Mouse (Mus musculus) forelimb bud, embryonic 11.5 days (tissue): ENCODE results near the gene Crabp2.
"Not testable (repeated sequence)": the region's sequence is repeated elsewhere in the genome, so short reads cannot be mapped to it uniquely, and the experiment has no call there.

ENCODE experiments used
- DNase-seq: peaks from one replicate; pipeline ENCODE4 v3.0.0-alpha.2; 2012; ENCODE audit warnings: low read depth, low spot score

Crabp2 gene

DNA sequence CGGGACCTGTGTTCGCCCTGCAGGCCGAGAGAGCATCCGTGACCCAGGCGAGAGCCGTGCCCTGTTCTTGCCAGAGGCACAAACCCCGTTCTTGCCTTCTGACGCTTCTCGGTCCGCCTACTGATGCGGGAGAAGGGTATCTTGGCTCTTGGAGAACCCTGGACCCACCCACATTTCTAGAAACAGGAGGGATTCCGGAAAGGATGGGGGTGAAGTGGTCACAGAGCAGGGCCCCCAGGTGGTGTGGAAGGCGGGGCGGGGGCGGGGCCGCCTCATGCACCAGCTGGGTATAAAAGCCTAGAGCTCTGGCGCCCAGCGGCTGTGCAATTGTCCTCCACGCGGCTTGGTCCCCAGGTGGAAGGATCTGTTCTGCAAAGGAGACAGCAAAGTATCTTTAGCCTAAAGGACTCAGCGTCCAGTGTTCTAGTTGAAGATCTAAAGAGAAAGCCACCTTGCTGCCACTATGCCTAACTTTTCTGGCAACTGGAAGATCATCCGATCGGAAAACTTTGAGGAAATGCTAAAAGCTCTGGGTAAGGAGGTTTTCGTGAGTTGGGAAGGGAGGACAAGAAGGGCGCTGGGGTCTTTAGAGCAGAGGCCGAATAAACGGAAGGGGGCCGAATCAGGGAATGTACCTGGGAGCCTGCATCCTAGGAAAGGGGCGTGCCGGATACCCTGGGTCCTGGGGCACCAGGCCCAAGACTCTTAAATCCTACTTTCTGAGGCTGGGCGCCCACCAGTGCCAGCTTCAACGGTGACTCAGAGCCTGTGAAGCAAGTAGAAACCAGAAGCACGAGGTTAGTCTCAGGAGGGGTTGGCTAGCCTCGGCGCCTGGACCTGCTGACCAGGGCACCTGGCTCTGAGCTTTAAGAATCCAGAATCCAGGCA, at the start of gene Crabp2:
Gene Crabp2, plus strand, starts transcription at position 289 of the 888 bp plus-strand sequence.
- peak; percentile 83 for DNase-seq

- no peak for DNase-seq
Measured at GRCm38 (mm10) chr3:87899266-87899665, 49.2 kb upstream of the Crabp2 start.

GRCm38 (mm10) chr3:87899776-87900175, 48.7 kb upstream of the Crabp2 start:
- DNase-seq = no peak

GRCm38 (mm10) chr3:87901036-87901624, 47.3 kb upstream of the Crabp2 start:
- no peak for DNase-seq

DNA sequence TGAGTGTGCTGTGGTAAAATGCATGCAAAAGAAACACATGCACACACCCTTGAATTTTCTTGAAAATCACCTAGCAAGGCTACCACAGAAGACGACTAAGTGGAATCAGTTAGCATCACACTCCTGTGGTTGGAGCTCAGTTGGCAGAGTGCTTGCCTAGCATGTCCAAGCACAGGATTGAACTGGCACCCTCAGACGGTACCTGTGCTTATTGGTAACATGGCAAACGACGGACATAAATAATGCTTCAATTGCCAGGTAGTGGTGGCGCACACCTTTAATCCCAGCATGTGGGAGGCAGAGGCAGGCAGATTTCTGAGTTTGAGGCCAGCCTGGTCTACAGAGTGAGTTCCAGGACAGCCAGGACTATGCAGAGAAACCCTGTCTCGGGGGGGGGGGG, 46.5 kb upstream of the Crabp2 start:
- not testable (repeated sequence) for DNase-seq

DNA sequence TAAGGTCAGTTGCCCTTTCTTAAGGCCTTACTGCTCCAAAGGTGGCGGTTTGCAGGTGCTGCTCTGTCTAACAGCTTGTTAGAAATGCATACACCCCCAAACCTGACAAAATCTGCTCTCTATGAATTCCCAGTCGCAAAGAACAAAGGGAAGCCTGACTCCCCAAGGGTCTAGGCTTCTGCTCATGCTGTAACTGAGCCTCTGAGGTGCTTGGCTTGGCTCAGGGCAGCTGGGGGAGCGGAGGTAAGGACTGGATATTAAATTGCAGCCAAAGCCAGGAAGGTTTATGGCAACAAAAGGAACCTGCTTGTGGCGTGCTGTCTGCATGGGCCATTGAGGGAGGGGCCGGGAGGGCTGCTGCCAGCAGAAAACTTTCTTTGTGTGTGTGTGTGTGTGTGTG, 44.6 kb upstream of the Crabp2 start:
- DNase-seq = peak; percentile 31

DNA sequence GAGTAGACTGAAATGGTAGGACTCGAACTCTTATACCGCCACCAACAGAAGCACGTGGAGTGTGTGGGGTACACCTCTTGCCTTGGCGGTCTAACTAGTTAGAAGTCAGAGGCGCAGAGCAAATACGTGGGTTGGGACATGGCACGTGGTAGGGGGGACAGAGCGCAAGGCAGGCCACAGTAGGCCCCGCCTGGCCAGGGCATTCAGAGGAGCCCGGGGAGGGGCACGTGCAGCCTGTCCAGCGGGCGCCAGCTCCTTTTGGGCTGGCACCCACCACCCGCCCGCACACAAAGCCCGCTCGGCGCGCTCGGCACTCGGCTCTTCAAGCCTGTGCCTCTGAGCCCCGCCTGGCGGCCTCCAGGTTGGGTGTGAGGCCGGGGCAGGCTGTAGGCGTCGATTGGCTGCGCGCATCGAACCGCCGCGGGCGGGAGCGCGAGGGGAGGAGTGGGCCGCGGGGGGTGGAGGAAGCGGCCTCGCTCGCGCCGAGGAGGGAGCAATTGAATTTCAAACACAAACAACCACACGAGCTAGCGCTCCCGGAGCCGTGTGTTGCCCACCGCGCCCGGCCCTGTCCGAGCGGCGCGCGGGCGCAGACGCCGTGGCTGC, 42.5 kb upstream of the Crabp2 start, which contains the start of gene Hdgf:
Gene Hdgf, plus strand, starts transcription at position 442 of the 606 bp plus-strand sequence.
- DNase-seq = peak; percentile 98

DNA sequence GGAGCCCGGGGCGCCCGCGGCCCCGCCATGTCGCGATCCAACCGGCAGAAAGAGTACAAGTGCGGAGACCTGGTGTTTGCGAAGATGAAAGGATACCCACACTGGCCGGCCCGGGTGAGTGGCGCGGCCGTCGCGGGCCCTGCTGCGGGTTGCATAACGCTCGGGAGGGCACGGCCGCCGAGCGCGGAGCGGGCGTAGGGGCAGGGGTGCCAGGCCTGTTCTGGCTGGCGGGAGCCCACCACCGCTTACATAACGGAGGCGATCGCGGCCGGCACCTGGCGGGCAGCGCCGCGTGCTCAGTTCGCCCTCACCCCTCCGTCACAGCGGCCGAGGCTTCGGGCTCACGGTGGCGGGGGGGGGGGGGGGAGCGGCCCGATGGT, 41.9 kb upstream of the Crabp2 start:
- DNase-seq = no peak

DNA sequence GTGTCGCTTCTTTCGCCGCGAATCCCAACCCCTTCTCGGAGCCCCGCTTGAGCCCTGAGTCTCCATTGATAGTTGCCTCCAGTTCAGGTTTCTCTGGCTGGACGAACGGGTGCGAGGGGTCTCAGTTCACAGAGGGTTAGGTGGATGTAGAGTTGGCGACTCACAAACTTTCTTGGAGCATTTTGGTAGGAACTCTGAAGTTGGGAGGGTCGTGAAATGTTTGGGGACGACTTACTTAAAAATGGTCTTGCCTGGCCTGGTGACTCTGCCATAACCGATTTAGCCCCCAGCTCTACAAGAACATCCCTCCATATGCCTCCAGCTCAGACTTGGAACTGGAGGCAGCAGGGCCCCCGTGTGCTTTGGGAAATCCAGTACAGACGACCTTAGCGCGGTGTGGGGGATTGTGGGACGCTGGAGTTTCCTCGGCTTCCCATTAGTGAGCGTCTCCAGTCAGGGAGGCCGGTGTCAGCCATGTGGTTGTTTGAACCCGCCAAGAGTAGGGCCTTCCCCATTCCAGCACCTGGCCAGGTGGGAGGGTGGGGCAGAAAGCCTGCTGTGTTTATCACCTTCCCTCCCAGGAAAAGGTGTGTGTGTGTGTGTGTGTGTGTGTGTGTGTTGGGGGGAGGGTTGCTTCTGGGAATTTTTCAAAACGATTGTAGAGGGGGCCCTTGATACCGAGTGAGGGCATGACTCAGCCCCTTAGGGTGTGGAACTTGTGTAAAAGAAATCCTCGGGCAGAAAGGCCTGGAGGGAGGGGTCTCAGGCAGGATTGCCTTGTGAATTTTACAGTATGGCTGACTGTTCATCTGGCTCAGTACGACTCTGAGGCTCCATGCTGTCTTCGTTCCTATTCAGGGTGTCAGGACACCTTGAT, 41.2 kb upstream of the Crabp2 start:
- DNase-seq = peak; percentile 28

DNA sequence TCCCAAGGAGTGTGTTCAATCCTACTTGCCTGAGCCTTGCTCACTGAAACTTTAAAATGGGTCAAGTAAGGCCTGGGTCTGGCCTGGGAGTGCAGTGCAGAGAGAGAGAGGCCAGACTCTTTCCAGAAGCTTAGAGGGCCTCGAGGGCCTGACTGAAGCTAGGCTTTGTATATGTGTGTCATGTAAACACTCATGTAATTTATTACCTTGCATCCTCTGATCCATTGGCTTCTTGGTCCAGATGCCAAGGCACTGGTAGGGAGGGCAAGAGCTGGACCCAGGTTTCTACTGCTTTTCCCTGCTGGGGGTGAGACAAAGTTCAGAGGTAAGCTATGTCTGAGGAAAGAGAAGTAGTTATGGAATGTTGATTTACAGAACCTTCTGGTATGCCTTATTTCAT, 40.6 kb upstream of the Crabp2 start:
- no peak for DNase-seq

DNA sequence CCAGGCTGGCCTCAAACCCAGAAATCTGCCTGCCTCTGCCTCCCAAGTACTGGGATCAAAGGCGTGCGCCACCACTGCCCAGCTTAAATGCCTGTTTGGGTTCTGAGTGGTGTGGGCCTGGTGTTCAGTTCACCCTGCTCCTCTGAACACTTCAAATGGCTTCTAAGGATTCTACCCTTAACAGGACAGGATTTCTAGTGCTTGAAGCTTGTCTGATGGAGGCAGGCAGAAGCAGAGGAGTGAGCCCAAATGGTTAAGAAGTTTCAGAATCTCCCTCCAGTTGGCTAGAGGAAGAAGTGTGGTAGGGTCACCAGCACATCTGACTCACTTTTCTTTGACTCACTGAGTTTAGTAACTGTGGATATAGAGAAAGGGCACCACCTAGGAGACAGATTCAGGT, 39.1 kb upstream of the Crabp2 start:
- DNase-seq = no peak

- DNase-seq = no peak
Measured at GRCm38 (mm10) chr3:87909874-87910273, 38.6 kb upstream of the Crabp2 start.

DNA sequence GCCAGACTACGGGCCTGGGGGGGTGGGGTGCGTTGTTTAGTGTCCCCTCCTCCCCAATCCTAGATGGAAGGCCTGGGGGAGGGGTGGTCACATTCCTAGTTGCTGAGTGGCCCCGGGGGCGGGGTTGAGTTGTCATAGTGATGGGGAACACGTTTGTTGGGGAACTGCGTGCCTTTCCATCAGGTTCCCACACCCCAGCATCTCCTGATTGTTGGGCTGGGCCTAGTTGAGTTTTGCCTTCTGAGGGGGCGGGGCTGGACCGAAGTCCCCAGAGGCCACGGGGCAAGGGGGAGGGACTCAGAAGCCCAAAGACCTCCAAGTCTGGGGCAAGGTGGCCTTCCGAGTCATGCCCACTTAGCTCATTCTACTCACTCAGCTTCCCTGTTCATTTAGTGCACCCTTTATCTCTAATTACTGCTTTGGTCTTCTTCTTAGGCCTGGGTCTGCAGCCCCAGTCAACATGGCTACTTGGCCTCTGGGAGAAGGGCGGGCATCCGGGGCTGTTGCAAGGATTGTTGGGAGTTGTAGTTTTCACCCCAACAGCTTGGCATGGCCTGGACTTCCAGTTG, 37.8 kb upstream of the Crabp2 start:
- DNase-seq = peak; percentile 87

- no peak for DNase-seq
Measured at GRCm38 (mm10) chr3:87913491-87913890, 35.0 kb upstream of the Crabp2 start.

GRCm38 (mm10) chr3:87913891-87914290, 34.6 kb upstream of the Crabp2 start:
- DNase-seq = no peak

DNA sequence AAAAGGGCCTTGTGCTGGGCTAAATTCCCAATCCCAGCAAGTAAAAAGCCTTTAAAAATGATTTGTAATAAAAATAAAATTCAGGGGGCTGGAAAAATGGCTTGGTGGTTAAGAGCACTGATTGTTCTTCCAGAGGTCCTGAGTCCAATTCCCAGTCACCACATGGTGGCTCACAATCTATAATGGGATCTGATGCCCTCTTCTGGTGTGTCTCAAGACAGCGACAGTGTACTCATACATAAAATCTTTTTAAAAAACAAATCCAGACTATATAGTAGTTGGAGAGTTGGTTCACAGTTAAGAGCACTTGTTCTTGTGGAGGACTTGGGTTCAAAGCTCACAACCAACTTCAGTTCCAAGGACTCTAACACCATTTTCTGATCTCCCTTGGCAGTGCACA, 31.5 kb upstream of the Crabp2 start:
- no peak for DNase-seq

DNA sequence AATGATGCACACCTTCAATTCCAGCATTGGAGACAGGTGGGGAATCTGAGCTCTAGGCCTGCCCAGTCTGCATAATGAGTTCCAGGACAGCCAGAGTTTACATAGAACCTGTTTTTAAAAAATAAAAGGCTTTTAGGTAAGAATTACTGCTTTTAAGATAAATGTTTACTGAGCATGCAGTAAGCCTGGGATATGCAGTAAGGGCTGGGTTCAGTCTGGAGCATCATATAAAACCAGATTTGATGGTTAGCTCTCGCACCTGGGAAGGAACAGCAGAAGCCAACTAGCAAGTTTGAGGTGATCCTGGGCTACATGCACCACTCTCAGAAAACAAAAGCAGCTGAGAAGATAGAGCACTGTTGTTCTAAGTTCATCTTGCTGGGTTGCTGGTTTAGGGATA, 29.9 kb upstream of the Crabp2 start:
- DNase-seq = no peak

GRCm38 (mm10) chr3:87919336-87920108, 28.9 kb upstream of the Crabp2 start, which contains the start of gene Mrpl24:
Gene Mrpl24 (plus strand): TSS chr3:87919506.
- DNase-seq = peak; percentile 92

DNA sequence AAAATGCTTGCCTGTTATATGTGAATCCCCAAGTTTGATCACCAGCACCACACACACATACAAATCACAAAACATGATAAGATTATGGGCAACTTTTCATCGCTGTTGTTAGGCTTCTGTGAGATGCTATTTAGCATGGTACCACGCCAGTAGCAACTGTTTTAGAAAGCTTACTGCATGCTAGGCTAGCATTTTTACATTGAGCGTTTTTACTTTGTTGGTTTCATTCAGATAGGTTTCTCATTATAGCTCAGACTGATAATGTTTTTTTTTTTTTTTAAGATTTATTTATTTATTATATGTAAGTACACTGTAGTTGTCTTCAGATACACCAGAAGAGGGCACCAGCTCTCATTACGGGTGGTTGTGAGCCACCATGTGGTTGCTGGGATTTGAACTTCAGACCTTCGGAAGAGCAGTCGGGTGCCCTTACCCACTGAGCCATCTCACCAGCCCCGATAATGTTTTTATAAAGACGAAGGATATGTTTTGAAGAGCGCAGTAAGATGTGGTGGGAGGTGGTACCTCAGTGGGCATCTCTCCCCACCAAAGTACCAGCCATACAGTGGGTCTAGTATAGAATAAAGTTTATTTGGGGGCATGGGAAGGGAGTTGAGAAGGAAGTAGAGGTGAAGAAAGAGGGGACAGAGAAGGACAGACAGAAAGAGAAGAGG, 28.1 kb upstream of the Crabp2 start:
- no peak for DNase-seq

DNA sequence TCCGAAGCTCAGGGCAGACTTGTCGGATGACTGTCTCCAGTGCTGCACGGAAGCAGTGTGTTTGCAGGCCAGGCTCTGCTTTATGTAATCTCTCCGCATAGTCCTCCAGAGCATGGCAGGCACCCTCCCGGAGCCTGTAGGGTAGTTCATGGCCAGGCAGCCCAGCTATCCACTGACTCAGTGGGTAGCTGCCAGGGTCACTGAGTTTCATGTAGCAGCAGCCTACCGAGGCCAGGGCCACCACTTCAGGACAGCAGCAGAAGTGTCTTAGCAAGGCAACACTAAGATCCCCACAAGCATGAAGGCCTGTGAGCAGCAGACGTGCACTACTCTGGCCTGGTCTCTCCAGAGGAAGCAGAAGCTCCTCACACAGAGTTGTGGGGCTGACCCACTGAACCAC, 23.5 kb upstream of the Crabp2 start:
- DNase-seq = no peak
